Mouse (Mus musculus) R1 (cell line): ENCODE measurements at regions not wholly inside any gene's neighbourhood (a gene's known extent, or its start where the extent isn't known, plus 50 kb on each side); places are given as distances from the start of the nearest gene placed in this dataset.

Experiments used
- DNase-seq: peaks from one replicate; pipeline ENCODE4 v3.0.0-alpha.2; 2018; ENCODE audit warnings: low read depth, low spot score

DNA sequence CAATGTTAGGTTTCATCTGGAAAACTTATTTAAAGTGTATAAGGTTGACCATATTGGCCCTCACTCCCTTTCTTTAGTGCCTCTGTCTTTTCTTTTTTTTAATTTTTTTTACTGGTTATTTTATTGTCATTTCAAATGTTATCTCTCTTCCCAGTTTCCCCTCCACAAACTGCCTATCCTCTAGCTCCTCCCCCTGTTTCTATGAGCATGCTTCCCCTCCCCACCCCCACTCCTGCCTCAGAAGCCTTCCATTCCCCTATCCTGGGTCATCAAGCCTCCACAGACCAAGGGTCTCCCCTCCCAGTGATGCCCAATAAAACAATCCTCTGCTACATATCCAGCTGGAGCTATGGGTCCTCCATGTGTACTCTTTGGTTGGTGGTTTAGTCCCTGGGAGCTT, 2134.9 kb upstream of the Lrrc6 start:
- DNase-seq: no peak

- DNase-seq: no peak
Observed at GRCm38 (mm10) chr15:68626976-68627375, 2126.3 kb upstream of the Lrrc6 start.

DNA sequence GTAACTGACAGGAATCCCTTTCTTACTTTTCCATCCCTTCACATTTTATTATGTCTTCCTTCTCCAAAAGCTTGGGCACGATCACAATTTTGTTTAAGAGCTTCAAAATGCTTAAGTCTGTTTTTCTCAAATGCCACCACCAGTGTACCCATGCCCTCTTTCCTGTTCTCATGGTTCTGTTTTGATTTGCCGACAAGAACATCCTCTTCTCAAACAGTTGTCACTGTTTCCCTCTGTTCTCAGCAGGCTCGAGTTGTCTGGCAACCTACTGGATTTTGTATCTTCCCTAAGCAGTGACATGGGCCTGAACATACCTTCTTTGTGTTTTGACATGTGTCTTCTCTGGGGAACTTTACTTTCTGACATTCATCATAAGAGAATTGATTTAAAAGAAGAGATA, 2124.1 kb upstream of the Lrrc6 start:
- DNase-seq: no peak

GRCm38 (mm10) chr15:68620417-68621214, 2119.9 kb upstream of the Lrrc6 start:
- DNase-seq: no peak

GRCm38 (mm10) chr15:68606110-68606791, 2105.5 kb upstream of the Lrrc6 start:
- DNase-seq: no peak

DNA sequence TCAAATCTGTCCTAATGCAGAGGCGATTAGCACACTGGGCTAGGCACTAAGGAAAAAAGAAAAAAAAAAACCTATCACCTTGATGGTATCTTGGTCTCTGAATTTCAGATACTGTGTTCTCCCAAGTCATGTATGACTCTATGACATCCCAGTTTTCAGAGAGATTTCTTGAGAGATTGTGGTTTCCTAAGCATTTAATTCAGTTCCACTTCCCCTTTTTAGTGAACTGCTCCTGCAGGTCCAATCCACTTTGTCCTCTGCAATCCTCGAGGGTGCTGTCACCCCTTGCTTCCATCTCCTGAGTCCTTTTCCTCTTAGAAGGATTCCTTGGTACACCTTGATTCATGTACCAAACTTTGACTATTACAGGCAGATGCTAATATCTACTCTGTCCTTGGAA, 2104.8 kb upstream of the Lrrc6 start:
- DNase-seq: no peak

GRCm38 (mm10) chr15:68582177-68582576, 2081.5 kb upstream of the Lrrc6 start:
- DNase-seq: no peak

DNA sequence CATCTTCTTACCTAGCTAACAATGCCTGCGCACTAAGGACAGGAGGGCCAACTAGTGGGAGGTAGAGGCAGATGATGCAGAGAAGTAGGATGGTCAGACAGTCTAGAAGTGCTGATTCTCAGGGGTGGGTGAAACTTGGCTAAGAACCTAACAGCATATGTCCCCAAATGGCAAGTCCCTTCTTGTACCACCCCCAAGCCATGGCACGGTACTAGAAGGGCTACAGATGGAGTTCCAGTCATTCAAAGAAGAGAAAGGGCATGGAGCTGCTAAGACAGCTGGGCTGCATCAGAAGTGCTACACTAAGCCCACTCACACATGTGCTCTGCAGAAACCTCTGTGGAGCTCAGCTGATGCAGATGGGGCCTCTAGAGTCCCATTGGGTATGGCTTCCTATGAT, 2078.8 kb upstream of the Lrrc6 start:
- no peak for DNase-seq

DNA sequence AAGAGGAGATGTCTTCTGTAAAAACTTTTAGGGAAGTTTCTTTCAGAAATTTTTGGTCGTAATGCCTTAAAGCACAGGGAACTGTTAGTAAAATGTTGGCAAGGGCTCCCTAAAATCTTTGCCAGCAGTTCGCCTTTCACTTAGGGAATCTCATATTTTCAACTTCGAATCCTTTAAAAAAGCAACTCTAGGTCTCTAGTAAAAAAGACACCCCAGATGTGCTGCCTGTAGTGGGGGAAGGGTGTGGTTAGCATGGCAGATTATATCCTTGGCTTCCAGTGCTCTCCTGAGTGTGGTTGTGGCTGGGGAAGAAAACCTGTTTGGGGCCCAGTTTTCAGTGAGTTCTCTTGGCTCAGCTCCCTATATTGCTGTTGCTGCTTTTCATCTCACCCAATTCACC, 2059.9 kb upstream of the Lrrc6 start:
- no peak for DNase-seq

DNA sequence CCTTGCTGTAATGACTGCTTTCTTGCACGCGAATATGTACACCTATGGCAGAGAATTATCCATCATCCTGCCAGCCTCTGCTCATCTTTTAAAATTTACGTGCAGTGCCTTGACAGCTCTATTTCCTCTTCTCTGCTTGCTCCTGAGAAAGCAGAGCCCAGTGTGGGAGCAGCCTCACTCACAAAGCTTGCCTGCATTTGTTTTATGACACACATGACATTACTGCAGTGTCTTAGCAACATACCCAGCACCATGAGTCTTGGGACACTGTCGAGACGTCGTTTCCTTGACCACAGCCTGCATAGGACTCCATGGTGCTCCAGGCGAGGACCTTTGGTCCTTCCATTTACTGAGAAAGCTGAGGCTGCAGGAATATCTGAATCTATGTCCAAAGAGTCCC, 2055.4 kb upstream of the Lrrc6 start:
- DNase-seq: no peak

GRCm38 (mm10) chr15:68536055-68536325, 2035.3 kb upstream of the Lrrc6 start:
- DNase-seq: no peak

GRCm38 (mm10) chr15:68535297-68536054, 2034.8 kb upstream of the Lrrc6 start:
- DNase-seq: no peak

- no peak for DNase-seq
Observed at GRCm38 (mm10) chr15:68520759-68521158, 2020.0 kb upstream of the Lrrc6 start.

- DNase-seq: no peak
Observed at GRCm38 (mm10) chr15:68512431-68512830, 2011.7 kb upstream of the Lrrc6 start.

GRCm38 (mm10) chr15:68508190-68508589, 2007.5 kb upstream of the Lrrc6 start:
- no peak for DNase-seq

- DNase-seq: no peak
Observed at GRCm38 (mm10) chr15:68506093-68506492, 2005.4 kb upstream of the Lrrc6 start.

DNA sequence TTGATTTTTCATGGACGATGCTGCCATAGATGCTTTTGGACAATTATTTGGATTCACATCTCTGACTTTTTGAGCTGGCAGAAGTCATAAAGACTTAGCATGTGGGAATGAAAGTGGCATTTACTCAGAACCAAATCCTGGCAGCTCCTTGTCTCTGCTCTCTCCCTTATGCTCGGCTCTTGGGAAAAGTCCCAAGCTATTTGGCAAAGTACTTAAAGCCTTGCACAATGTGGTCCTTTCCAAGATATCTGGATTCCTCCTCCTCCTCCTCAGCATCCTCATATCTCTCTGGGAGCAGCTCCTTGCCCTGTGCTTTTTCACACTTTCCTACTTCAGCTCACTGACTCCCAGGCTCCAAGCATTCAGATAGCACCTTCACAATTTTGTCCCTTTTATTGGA, 1995.7 kb upstream of the Lrrc6 start:
- DNase-seq: no peak

DNA sequence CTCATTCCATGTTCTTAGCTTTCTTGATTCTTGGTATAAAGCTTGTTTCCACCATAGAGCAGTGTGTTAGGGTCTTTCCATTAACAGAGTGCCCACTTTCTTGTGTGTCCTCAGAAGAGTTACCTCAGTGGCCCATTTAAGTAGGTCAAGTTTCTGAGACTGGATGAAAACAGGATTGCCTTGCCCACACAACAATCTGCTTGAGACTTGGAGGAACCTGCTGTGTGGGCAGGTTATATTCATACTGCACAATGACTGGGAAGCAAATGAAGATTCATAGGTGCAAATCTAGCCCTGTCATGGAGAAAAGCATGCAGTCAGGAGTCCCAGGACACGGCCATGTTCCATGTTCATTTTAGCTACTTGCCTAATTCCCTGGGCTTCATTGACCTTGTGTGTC, 1984.1 kb upstream of the Lrrc6 start:
- no peak for DNase-seq

GRCm38 (mm10) chr15:68477745-68478144, 1977.0 kb upstream of the Lrrc6 start:
- DNase-seq: no peak

- DNase-seq: no peak
Observed at GRCm38 (mm10) chr15:68471928-68472327, 1971.2 kb upstream of the Lrrc6 start.

- DNase-seq: no peak
Observed at GRCm38 (mm10) chr15:68462851-68463250, 1962.1 kb upstream of the Lrrc6 start.

DNA sequence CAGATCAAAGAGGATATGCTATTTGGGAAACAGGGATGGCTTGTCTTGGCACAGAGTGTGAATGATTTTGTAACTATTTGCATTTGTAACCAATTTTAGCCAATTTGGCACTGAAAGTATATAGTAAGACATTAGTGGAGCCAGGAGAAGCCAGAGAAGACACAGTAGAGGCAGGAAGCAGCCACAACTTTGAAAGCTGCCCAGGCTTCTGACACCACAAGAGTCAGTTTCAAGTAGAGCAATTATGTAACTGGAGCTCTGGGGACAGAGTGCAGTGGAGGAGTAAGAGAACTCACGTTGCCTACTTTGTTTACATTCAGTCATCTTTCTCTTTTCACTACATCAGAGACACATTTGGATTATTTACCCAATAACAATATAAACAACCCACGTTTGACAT, 1956.5 kb upstream of the Lrrc6 start:
- DNase-seq: no peak

DNA sequence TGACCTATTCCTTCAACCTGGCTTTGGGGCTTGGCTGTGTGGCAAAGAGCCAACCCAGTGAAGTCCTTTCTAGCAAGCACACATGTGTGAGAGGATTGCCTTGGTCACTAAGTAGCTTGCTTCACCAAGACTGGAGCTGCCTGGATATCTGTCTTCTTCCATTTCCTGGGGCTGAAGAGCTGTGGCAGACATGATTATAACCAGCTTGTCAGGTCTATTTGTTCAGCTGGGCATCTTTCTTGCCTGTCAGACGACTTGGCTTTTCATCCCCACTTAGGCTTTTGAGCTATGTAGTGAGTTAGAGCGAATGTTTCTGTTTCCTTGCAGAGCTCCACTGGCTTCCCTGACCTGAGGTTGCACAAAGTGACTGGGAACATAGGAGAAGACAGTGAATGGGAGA, 1951.3 kb upstream of the Lrrc6 start:
- DNase-seq: no peak
